Mouse (Mus musculus): ENCODE measurements around the gene Arid2.

Gene Arid2

DNA sequence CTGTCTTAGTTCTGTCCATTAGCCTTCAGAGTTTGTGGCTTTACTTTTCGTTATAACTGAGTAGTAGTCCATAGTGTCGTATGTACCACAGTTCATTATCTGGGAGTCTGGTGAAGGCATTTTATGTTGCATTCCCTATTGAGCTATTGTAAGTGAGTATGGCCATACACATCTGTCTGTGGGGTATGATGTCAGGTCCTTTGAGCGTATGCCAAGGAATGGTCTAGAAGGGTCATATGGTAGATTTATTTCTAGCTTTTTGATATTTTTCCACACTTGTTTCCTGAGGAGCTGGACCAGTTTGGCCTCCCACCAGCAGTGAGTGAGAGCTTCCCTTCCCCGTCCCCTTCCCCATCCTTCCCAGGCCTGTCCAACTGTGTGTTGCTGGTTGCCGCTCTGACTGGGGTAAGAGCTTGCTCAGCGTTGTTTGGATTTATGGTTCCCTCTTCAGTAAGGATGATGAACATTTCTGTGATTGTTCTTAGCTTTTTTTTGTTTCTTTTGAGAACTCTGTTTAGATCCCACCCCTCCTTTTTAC lies 58.1 kb downstream of the Arid2 start:
- DNase-seq: no peak

DNA sequence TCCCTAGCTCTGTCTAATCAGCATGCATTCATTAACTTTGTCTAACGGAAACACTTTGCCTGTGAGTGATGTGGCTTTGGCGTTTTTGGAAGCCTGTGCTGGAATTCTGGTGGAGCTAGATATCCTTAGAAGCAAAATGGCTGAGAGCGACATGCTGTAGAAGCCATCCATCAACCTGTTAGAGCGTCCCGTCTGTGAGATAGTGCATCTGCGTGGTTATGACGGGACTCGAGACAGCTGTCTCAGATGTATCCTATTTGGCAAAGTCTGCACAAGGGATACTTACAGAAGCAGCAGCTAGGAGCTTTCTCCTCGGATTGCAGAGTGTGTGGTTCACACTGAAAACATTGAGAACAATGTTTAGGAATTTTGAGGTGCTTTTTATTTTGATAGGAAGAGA lies 64.1 kb downstream of the Arid2 start:
- no peak for DNase-seq

DNA sequence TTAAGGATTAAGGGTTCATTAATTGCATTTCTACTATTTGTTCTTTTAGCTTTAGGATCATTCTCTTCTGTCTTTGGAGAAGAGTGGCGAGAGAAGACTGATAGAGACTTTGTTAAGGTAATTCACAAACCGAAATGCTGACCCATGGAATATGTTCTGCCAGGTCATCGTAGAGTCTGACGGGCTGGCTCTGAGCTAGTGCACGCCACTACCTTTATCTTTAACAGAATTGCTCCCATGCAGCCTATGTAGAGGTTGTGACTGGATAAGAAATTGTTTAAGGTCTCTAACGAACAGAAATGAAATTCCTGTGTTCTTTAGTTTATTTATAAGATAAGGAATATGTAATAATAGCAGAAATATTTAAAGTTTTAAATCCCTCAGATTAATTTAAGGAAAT lies 71.6 kb downstream of the Arid2 start:
- DNase-seq: no peak

DNA sequence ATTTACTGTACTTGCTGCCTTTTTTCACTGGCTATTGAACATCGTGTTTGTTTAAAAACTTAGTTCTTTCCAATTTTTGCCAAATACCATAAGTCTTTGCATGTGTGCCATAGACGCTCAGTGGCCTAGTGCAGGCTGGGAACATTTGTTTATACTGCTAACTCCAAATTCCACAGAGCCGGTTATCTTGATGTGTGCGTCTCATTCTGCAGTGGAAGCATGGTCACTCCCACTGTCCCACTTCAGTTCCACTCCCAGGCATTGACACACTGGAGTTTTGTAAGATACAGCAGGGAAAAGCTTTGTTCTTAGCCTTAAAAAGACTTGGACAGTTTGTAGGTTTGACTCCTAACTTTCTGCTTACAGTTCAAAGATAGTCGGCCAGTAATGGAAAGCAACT lies 73.3 kb downstream of the Arid2 start:
- no peak for DNase-seq

DNA sequence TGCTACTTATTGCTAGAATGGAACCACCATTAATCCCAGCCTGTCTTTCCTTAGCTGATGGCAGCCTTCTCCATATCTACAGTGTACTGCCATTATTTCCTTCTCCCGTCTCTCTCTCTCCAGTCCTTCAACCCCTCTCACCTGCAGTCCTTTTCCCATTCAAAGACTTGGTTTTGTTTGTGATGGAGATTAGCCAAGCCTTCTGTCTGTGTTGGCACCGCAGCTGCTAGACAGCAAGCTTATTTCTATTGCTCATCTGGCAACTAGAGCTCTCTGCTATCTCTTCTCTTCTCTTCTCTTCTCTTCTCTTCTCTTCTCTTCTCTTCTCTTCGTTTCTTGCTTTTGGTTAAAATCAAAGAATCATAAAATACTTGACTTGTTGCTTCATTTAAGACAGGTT lies 78.0 kb downstream of the Arid2 start:
- DNase-seq: no peak

DNA sequence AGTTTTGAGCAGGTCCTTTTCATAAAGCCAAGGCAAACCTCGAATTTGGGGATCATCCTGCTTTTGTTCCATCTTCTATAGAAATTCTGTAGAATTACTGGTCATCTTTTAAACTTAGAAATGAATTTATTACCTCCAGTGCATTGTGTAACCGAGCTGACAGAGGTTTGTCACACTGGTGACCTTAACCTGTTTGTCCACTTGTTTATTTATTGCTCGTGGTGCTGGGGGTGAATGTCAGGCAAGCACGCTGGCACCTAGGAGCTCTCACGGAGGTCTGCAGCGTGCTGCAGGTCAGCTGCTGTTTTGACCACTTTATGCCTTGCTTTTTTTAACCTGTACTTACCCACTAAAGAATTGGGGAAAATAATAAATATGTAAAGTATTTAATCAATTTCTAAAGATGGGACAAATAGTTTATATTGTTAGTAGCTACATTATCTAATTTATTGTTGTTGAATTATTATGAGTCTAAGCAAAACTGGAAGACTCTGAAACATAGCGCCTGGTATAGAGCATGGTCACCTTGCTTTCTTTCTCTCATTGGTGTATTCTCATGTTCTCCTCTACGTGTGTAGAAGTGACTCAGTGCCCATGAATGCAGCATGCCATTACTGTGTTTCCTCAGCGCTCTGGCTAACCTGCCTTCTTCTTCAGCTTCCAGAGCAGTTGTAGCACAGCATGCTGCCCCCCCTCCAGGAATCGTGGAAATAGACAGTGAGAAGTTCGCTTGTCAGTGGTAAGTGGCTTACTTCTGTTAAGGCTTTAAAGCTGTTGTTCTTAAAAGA lies 79.1 kb downstream of the Arid2 start:
- DNase-seq: no peak

DNA sequence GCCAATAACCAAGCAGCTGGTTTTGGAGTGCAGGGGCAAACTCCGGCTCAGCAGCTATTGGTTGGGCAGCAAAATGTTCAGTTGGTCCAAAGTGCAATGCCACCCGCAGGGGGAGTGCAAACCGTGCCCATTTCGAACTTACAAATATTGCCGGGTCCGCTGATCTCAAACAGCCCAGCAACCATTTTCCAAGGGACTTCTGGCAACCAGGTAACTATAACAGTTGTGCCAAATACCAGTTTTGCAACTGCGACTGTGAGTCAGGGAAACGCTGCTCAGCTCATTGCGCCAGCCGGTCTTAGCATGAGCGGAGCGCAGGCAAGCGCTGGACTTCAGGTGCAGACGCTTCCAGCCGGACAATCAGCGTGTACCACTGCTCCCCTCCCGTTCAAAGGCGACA lies 84.0 kb downstream of the Arid2 start:
- no peak for DNase-seq

DNA sequence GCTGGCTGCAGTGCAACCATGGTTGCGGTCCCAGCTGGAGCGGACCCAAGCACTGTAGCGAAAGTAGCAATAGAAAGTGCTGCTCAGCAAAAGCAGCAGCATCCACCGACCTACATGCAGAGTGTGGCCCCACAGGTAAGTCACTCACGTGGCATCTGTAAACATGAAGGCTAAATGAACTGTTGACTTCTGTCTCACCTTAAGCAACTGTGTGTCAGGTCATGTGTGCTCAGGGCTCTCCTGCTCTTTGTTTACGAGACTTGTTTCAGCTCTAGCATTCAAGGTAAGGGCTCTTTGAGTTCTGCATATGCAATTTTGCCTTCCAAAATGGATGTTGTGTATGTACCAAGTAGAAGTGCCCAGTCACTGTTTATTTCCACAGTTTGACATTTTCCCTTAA lies 85.3 kb downstream of the Arid2 start:
- no peak for DNase-seq

DNA sequence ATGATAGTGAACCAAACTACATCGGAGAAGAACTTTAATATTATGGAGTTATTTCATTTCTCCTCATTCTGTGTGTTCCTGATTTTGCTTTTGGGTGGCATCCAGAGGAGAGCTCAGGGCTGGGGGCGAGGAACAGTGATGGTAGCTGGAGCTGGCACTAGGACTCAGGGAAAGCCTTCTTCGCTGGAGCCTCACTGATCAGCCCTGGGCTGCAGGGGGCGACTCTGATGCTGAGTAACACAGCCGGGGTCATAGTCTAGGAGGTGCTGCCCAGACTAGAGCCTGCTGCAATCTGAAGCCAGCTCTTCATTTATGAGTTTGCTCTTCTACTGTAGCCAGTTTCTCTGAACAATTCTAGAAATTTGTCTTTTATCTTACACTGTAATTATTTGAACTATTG lies 85.8 kb downstream of the Arid2 start:
- peak; percentile 55 for DNase-seq

DNA sequence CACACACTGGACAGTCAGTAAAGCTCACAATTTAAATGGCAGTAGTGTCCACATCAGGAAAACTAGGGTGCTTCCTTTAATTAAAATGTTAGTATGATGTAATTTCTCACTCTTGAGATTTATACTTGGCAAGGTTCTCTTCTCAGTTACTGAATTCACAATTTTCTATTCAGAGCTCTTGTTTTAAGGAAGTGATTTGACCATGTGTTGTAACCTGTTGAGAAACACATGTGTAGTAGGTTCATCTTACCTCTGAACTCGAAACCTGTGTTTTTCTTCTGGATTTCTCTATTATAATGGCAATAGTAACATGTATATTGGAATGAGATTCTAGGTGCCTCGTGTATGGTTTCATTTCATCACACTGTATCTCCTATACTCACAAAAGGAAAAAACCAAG lies 88.9 kb downstream of the Arid2 start:
- DNase-seq: no peak

DNA sequence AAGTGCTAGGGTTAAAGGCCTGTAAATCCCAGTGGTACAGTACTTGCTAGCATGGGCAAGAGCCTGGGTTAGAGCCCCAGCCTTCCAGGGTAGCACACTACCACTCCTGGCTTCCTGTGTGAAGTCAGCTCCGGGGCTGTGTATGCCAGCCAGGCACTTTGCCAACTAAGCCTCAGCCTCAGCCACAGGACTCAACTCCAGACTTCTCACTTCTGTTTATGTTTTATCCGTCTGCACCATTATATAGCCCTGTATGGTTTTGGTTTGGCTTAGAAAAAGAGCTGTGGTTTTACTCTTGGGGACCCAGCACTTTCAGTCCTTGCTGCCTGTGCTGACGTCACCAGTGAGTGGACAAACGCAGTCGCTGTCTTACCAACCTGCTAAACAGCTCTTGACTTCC lies 89.9 kb downstream of the Arid2 start:
- peak; percentile 94 for DNase-seq

DNA sequence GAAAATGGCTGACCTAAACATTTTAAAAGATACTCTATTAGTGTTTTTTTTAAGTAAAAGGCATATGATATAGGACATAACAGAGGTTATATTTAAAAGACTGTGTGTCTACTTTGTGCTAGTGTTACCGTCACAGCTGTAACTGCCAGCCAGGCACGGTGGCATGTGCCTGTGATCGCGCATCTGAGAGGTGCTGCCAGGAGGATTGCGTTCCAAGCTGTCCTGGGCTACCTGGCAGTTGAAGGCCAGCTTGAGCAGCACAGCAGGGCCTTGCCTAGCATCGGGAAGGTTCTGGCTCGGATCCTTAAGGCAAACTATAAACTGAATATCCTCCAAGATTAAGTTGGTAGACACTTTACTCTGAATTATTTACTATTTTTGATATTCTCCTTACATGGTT lies 90.4 kb downstream of the Arid2 start:
- peak; percentile 90 for DNase-seq

DNA sequence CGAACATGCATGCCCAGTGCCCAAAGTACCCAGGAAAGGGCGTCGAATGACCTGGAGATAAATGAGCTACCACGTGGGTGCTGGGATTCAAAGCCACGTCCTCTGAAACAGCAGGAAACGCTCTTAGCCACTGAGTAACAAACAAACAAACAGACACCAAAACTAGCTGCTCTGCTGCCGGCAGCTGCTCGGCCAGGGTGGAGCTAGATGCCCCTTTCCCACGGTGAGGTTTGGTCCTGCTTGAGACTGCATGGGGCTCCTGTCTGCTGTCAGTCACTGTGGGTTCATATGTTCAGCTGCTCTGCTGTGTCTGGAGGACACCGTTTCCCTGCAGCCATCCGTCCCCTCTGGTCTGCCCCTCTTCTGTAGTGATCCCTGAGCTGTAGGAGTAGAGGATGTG lies 94.9 kb downstream of the Arid2 start:
- peak; percentile 83 for DNase-seq

DNA sequence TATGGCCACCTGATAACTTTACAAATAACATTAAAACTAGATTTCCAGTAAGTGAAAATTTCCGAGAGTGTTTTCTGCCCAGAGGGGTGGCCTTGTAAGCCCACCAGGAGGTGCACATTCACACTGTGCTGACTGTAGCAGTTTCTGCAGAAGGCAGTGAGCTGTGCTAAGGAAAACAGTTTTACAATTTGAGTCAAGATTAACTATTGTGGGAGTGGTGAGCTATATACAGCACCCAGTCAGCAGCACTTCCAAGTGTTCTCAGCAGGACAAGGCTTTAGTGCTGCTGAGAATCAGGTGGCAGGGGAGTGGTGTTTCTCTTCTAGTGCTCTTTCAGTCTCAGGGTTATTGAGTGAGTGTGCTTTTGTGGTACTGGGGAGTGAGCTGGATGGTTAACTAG lies 101.2 kb downstream of the Arid2 start:
- peak; percentile 33 for DNase-seq

DNA sequence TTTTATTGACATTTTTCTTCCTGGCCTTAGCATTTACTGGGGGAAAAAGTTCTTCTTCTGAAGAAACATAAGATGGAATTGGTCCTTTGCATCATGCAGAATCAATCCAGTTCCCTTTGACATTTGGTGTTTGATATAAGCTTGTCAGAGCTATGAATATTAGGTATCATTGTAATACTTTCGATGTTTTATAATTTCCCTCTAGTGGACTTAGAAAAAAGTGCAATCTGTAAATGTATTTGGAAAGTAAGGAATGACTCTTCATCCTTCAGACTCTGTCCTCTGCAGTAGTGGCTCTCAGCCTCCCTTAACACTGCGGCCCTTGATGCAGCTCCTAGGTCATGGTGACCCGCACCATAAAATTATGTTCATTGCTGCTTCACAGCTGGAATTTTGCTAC lies 105.6 kb downstream of the Arid2 start:
- DNase-seq: no peak

DNA sequence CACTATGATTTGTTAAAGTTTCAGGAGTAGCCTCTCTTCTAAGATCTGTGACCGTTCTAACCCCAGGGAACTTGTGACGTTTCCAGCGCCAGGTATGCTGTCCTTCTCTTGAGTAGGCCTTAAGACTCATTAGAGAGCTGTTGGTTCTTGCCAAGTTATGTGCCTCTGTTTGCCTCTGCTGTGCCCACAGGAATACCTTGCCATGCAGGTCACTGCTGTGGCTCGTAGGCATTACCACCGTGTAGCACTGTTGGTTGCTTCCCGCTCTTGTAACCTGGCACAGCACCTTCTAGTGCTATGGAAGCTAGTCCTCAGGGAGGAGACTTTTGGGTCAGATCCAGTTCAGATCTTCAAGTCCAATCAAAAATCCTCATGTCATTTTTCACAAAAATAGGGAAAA lies 107.8 kb downstream of the Arid2 start:
- DNase-seq: peak; percentile 74

DNA sequence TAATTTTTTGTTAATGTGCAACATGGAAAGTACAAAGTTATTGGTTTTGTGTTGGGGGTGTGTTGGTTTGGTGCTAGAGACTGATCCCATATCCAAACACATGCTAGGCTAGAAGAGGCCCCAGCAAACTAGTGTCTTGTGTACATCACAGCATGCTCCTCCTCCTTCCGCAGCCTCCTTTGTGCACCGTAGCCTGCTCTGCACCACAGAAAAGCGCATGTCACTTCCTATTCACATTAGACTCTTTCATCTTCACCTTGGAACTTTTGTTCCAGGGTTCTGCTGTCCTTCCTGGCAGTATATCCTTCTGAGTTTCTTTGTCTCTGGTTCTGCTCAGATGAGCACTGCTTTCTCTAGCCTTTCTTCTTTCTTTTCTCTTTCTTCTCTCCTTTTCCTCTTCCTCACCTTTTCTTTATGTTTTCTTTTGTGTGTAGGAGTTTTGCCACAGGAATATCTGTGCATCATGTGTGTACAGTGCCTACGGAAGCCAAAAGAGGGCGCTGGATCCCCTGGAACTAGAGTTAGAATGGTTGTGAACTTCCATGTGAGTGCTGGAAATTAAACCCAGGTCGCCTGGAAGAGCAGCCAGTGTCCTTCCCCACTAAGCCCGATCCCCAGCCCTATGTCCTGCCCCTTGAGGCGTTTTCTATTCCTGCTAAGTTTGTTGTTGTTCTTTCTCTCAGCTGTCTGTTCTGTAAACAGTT lies 109.5 kb downstream of the Arid2 start:
- peak; percentile 36 for DNase-seq

DNA sequence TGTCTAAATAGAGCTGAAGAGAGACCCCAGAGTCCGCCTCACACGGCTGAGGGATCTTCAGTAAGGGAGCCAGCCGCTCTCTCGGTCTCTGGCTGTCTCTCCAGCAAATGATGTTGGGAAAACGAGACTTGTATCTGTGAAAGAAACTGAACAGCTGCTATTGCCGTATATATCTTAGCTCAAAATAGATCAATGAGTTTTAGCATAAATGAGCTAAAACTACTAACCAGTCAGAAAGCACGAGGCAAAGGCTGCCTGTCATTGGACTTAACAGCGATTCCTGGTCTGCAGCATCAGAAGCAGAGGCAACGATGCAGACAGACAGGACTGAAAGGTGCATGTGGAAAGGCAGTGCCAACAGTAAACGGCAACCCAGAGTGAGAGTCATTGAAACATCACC lies 111.0 kb downstream of the Arid2 start:
- peak; percentile 9 for DNase-seq

DNA sequence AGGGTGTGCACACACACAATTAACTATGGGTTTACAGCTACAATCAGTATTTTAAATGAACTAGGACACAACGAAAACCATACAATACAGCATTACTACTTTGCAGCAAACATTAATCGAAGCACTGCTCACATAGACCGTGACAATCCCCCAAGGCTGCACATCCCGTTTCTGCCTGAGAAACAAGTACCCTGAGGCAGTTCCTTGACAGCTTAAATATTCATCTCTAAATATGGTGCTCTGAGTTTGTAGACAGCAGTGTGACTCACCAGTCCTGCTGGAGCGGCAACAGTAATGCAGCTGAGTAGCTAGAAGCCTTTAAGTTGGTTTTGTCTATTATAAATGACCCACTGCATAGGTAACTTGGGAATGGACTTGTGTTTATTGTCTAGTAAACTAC lies 118.2 kb downstream of the Arid2 start:
- DNase-seq: peak; percentile 34

DNA sequence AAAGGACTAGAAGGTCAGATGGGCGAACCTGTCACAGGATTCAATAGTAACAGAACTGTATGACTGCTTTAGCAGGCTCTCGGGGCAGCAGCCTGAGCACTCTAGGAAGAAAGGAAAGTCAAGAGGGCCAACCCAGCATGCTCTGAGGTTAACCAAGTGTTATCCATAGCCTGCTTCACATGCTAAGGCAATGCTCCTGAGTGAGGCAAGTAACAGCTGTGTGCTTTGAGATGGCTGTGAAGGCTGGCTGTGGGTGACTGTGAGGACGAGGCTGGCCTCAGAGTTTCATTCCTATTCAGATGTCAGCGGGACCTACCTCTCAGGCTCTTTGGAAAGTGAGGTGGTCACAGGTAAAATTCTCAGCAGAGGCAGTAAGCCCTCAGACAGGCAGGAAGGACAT lies 118.9 kb downstream of the Arid2 start:
- DNase-seq: no peak

DNA sequence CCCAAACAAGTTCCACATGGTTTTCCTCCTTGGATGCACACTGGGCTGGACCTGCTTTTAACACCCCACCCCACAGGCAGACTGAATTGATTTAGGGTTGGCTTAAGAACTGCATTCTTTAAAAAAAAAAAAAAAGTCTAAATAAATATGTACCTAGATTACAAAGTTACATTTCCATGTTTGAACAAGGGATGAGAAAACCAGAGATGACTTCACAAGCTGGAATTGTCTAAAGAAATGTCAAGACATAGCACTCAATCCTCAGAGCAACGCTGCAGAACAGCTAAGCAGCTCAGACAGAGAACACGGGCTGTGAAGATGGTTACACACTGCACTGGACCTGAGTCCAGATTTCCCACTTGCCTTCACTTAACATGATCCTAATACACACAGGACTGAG lies 119.8 kb downstream of the Arid2 start:
- no peak for DNase-seq

DNA sequence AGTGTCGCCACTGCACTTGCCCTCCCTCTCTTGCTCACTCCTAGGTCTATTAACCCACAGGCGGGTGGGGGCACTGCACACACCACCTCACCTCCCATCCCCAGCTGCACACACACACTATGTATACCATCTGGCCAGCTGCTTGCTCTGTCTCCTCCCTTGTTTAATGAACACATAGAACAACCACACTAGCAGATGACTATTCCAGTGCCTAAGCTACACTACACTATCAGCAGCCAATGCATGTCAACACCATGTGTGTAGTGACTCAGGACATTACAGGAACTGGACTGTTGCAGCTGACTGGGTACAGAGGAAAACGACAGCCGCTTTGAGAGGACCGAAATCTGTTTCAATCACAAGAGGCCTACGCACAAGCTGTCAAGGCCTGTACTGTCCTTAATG lies 121.4 kb downstream of the Arid2 start:
- DNase-seq: no peak

DNA sequence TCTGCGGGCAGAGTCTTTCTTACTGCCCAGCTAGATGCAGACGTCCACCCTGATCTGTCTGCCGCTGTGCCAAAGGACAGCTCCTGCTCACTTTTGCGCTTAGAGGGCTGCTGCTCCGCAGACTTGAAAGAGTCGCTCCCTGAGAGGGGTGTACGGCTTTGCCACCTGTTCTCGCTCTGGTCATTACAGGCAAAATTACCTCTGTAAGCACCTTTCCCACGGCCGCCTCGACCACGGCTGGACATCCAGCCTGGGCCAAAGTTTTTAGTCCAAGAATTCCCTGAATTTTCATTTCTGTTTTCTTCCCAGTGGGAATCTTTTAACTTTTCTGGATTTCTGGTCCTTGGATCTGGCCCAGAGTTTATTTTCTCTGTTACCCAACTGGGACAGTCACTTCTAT lies 130.8 kb downstream of the Arid2 start:
- peak; percentile 92 for DNase-seq

DNA sequence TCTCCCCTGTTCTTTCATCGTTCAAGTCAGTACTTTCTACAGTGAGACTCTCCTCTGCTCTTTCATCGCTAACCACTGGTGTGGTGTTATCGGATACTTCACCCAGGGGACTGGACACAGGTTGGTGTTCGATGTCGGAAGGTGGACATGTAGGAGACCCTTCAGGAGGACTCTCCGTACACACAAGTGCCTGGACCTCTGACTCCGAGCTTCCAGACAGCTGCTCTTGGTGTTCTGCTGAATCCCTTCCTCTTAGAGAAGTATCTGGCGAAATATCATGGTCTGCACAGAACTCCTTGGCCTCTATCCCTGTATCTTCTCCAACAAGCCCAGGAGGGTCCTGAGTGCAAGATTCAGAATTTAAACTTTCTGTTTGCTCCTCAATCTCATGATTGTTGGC lies 132.6 kb downstream of the Arid2 start:
- DNase-seq: peak; percentile 81

DNA sequence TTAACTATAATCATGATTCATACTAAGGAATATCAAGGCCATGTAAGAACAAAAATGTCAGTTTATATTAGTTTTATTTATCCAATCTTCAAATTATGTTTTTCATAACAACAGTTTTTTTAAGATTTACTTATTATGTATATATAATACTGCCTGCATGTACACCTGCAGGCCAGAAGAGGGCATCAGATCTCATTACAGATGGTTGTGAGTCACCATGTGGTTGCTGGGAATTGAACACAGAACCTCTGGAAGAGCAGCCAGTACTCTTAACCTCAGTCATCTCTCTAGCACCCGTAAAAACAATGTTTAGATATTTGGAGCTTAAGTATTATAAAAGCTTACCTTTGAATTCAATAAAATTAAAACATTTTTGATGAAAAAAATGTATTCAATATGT lies 146.9 kb downstream of the Arid2 start:
- peak; percentile 25 for DNase-seq

Measured in heart, adult 11 months (tissue).